Mouse (Mus musculus): ENCODE data around the gene Sema4d. TPM values are rescaled to one million over a fixed set of nuclear protein-coding genes. Genes with fewer than 3 reads are reported as not detected.
A peak's percentile ranks its signal among the peaks of the same experiment; 100 is the strongest.

Gene Sema4d
- 25.1 and 33.4 TPM in 2 replicates for total RNA-seq (2012; rRNA removed)

GRCm38 (mm10) chr13:51793425-51793891 is at the start of gene Sema4d:
TSS of gene Sema4d (minus strand) at chr13:51793747.
- H3K36me3 ChIP-seq (ENCODE audit: control insufficient read depth, insufficient read depth, low read length, poor library complexity, severe bottlenecking): no peaks in the 10 kb centered on the region
- peak within 1 kb of the TSS; percentile 96 for H3K9ac ChIP-seq (ENCODE audit: insufficient read depth, low read depth, low read length, poor library complexity, severe bottlenecking)
- no peak within 1 kb of the TSS for H3K27ac ChIP-seq (ENCODE audit: insufficient read depth, low read depth, low read length, poor library complexity, severe bottlenecking)
- H3K9me3 ChIP-seq (ENCODE audit: control insufficient read depth, insufficient read depth, low read depth, low read length): no peaks in the 10 kb centered on the region
- peaks cover 0 to 18% of the 10 kb centered on the region in 2 experiments; a peak in 2 of 4 replicates for H3K4me1 ChIP-seq (ENCODE audit: control insufficient read depth in 2 of 2, insufficient read depth in 2 of 2, low read length in 2 of 2, poor library complexity in 1 of 2)
- TF ChIP-seq HCFC1 (IDR thresholded peaks at IDR 0.05; ENCODE audit: borderline replicate concordance, insufficient read depth, low read length): no peak
- TF ChIP-seq ZNF384 (IDR thresholded peaks at IDR 0.05; ENCODE audit: low read depth, low read length): no peak
- no peak for TF ChIP-seq CHD2 (IDR thresholded peaks at IDR 0.05; ENCODE audit: low read depth, low read length)
- no peak for TF ChIP-seq MAFK (IDR thresholded peaks at IDR 0.05; ENCODE audit: insufficient read depth, low read depth, low read length)
- TF ChIP-seq ZC3H11A (IDR thresholded peaks at IDR 0.05; ENCODE audit: borderline replicate concordance, low read depth, low read length): no peak
- DNase-seq (ENCODE audit: low read depth, low spot score): peak; percentile 78
- H3K4me3 ChIP-seq (ENCODE audit: insufficient read depth in 1 of 2, low read depth in 1 of 2, low read length in 2 of 2, poor library complexity in 1 of 2, severe bottlenecking in 1 of 2): peak within 1 kb of the TSS; percentile 98 to 100
- in situ Hi-C loops (cut with MboI; ENCODE audit: low sequenced_read_pairs in 2 of 2, unreplicated experiment in 2 of 2): no loop called here

DNA sequence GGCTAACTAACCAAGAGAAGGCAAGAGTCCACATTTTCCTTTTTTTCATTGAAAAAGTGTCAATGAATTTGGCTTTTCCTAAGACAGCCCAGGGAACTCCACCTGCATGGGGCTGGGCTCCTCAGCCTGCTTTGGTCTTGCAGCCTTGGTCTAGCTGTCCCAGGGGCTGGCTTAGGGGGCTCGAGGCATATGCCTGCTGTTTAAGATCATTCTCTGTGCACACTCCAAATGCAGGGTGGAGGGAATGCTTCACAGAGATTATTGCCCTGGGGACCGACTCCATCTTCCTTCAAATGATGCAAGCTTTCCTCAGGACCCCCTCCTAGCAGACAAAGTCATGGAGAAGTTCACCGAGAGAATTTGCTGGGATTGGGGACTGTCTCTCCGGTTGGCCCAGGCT is 49.8 kb upstream of the Sema4d start:
- H3K36me3 ChIP-seq (ENCODE audit: control insufficient read depth, insufficient read depth, low read length, poor library complexity, severe bottlenecking): peaks cover 5% of the 10 kb centered on the region
- H3K4me1 ChIP-seq (ENCODE audit: control insufficient read depth in 2 of 2, insufficient read depth in 2 of 2, low read length in 2 of 2, poor library complexity in 1 of 2): peaks cover 0 to 9% of the 10 kb centered on the region in 2 experiments; a peak in 1 of 4 replicates
- in situ Hi-C loops (cut with MboI; ENCODE audit: low sequenced_read_pairs in 2 of 2, unreplicated experiment in 2 of 2): loop anchor here (5.0 to 25.0 kb wide), 3 partner anchors 379 to 794 kb away; partner anchors contain the start of gene Diras2 (in 1 of the 2)
- H3K9ac ChIP-seq (ENCODE audit: insufficient read depth, low read depth, low read length, poor library complexity, severe bottlenecking): no peak overlapping the region
- no peak for DNase-seq (ENCODE audit: low read depth, low spot score)
- H3K27ac ChIP-seq (ENCODE audit: insufficient read depth, low read depth, low read length, poor library complexity, severe bottlenecking): no peak overlapping the region
- no peak for TF ChIP-seq CHD2 (IDR thresholded peaks at IDR 0.05; ENCODE audit: low read depth, low read length)
- TF ChIP-seq ZC3H11A (IDR thresholded peaks at IDR 0.05; ENCODE audit: borderline replicate concordance, low read depth, low read length): no peak
- no peak for TF ChIP-seq MAFK (IDR thresholded peaks at IDR 0.05; ENCODE audit: insufficient read depth, low read depth, low read length)
- TF ChIP-seq HCFC1 (IDR thresholded peaks at IDR 0.05; ENCODE audit: borderline replicate concordance, insufficient read depth, low read length): no peak
- no peak for TF ChIP-seq ZNF384 (IDR thresholded peaks at IDR 0.05; ENCODE audit: low read depth, low read length)
- H3K9me3 ChIP-seq (ENCODE audit: control insufficient read depth, insufficient read depth, low read depth, low read length): no peaks in the 10 kb centered on the region
- no peak overlapping the region for H3K4me3 ChIP-seq (ENCODE audit: insufficient read depth in 1 of 2, low read depth in 1 of 2, low read length in 2 of 2, poor library complexity in 1 of 2, severe bottlenecking in 1 of 2)

- no peak overlapping the region for H3K4me3 ChIP-seq (ENCODE audit: insufficient read depth in 1 of 2, low read depth in 1 of 2, low read length in 2 of 2, poor library complexity in 1 of 2, severe bottlenecking in 1 of 2)
- H3K36me3 ChIP-seq (ENCODE audit: control insufficient read depth, insufficient read depth, low read length, poor library complexity, severe bottlenecking): peaks cover under 1% of the 10 kb centered on the region; the same call in 1 of the 2 replicates
- peaks cover 0 to 8% of the 10 kb centered on the region in 2 experiments; a peak in 1 of 4 replicates for H3K4me1 ChIP-seq (ENCODE audit: control insufficient read depth in 2 of 2, insufficient read depth in 2 of 2, low read length in 2 of 2, poor library complexity in 1 of 2)
- TF ChIP-seq ZC3H11A (IDR thresholded peaks at IDR 0.05; ENCODE audit: borderline replicate concordance, low read depth, low read length) (no peak), MAFK (IDR thresholded peaks at IDR 0.05; ENCODE audit: insufficient read depth, low read depth, low read length) (no peak), HCFC1 (IDR thresholded peaks at IDR 0.05; ENCODE audit: borderline replicate concordance, insufficient read depth, low read length) (no peak)
- in situ Hi-C loops (cut with MboI; ENCODE audit: low sequenced_read_pairs in 2 of 2, unreplicated experiment in 2 of 2): loop anchor here (5.0 to 25.0 kb wide), 3 partner anchors 380 to 795 kb away; partner anchors contain the start of gene Diras2 (in 1 of the 2)
- H3K9me3 ChIP-seq (ENCODE audit: control insufficient read depth, insufficient read depth, low read depth, low read length): no peaks in the 10 kb centered on the region
- H3K27ac ChIP-seq (ENCODE audit: insufficient read depth, low read depth, low read length, poor library complexity, severe bottlenecking): no peak overlapping the region
- no peak overlapping the region for H3K9ac ChIP-seq (ENCODE audit: insufficient read depth, low read depth, low read length, poor library complexity, severe bottlenecking)
- no peak for DNase-seq (ENCODE audit: low read depth, low spot score)
Observed at GRCm38 (mm10) chr13:51842773-51843172, 49.2 kb upstream of the Sema4d start.

- Histone ChIP-seq H3K9ac (ENCODE audit: insufficient read depth, low read depth, low read length, poor library complexity, severe bottlenecking) (no peak overlapping the region), H3K27ac (ENCODE audit: insufficient read depth, low read depth, low read length, poor library complexity, severe bottlenecking) (no peak overlapping the region), H3K9me3 (ENCODE audit: control insufficient read depth, insufficient read depth, low read depth, low read length) (no peaks in the 10 kb centered on the region), H3K4me1 (ENCODE audit: control insufficient read depth in 2 of 2, insufficient read depth in 2 of 2, low read length in 2 of 2, poor library complexity in 1 of 2) (peaks cover 0 to 8% of the 10 kb centered on the region in 2 experiments; a peak in 1 of 4 replicates), H3K36me3 (ENCODE audit: control insufficient read depth, insufficient read depth, low read length, poor library complexity, severe bottlenecking) (no peaks in the 10 kb centered on the region), H3K4me3 (ENCODE audit: insufficient read depth in 1 of 2, low read depth in 1 of 2, low read length in 2 of 2, poor library complexity in 1 of 2, severe bottlenecking in 1 of 2) (no peak overlapping the region)
- TF ChIP-seq ZNF384 (IDR thresholded peaks at IDR 0.05; ENCODE audit: low read depth, low read length): no peak
- no peak for TF ChIP-seq HCFC1 (IDR thresholded peaks at IDR 0.05; ENCODE audit: borderline replicate concordance, insufficient read depth, low read length)
- TF ChIP-seq CHD2 (IDR thresholded peaks at IDR 0.05; ENCODE audit: low read depth, low read length): no peak
- TF ChIP-seq ZC3H11A (IDR thresholded peaks at IDR 0.05; ENCODE audit: borderline replicate concordance, low read depth, low read length): no peak
- no peak for TF ChIP-seq MAFK (IDR thresholded peaks at IDR 0.05; ENCODE audit: insufficient read depth, low read depth, low read length)
- DNase-seq (ENCODE audit: low read depth, low spot score): no peak
- in situ Hi-C loops (cut with MboI; ENCODE audit: low sequenced_read_pairs in 2 of 2, unreplicated experiment in 2 of 2): loop anchor here (5.0 to 25.0 kb wide), 3 partner anchors 380 to 795 kb away; partner anchors contain the start of gene Diras2 (in 1 of the 2)
Observed at GRCm38 (mm10) chr13:51842191-51842590, 48.6 kb upstream of the Sema4d start.
